8 mouse cellular contexts compared by ENCODE assay signal in genomic region chr11:55422978-55423377, GRCm38 (mm10). TPM values are rescaled to one million over a fixed set of nuclear protein-coding genes. Genes with fewer than 3 reads are reported as not detected.
A peak's percentile ranks its signal among the peaks of the same experiment; 100 is the strongest.
DNase-seq lines count a peak whose midpoint lies in the region; ATAC-seq and TF ChIP-seq lines count a peak whose summit lies in the region.

Gene Sparc, minus strand, starts transcription at chr11:55423183.

- TF ChIP-seq CTCF in liver, adult 2 months (IDR thresholded peaks at IDR 0.05; ENCODE audit: low read depth, low read length) = no peak
- no peak for TF ChIP-seq CTCF in heart, postnatal 0 days (IDR thresholded peaks at IDR 0.05; ENCODE audit: low read depth)

- H3K4me1 ChIP-seq in liver, adult 2 months (ENCODE audit: control insufficient read depth, insufficient read depth, low read length) = peaks cover 1% of the 10 kb centered on the region; the same call in 1 of the 2 replicates
- H3K4me1 ChIP-seq in embryonic facial prominence, embryonic 15.5 days = peaks cover 38% of the 10 kb centered on the region
- peaks cover 19% of the 10 kb centered on the region for H3K4me1 ChIP-seq in heart, postnatal 0 days (ENCODE audit: control insufficient read depth, insufficient read depth)
- peaks cover 28% of the 10 kb centered on the region for H3K4me1 ChIP-seq in limb, embryonic 11.5 days (ENCODE audit: control insufficient read depth, insufficient read depth, low read length)
- H3K4me1 ChIP-seq in stomach, embryonic 15.5 days = peaks cover 35% of the 10 kb centered on the region

- no peak for TF ChIP-seq EP300 in heart, postnatal 0 days (IDR thresholded peaks at IDR 0.05; ENCODE audit: low read depth)

- DNase-seq in liver, adult 2 months (ENCODE audit: extremely low read depth, low read depth, low spot score) = no peak
- DNase-seq in liver = no peak
- DNase-seq in heart, postnatal 0 days (ENCODE audit: low spot score) = no peak
- DNase-seq in limb, embryonic 11.5 days (ENCODE audit: low spot score) = no peak
- DNase-seq in spleen, postnatal 4 days (ENCODE audit: low spot score in 2 of 2) = no peak

- no peak within 1 kb of the TSS for H3K27ac ChIP-seq in liver, adult 2 months (replicated peaks; ENCODE audit: insufficient read depth, low read depth, low read length)
- H3K27ac ChIP-seq in embryonic facial prominence, embryonic 15.5 days (replicated peaks) = peak within 1 kb of the TSS; percentile 79
- peak within 1 kb of the TSS; percentile 51 for H3K27ac ChIP-seq in heart, postnatal 0 days (ENCODE audit: low read depth)
- H3K27ac ChIP-seq in limb, embryonic 11.5 days (replicated peaks; ENCODE audit: low read depth, low read length) = peak within 1 kb of the TSS; percentile 59; the same call in 1 of the 2 replicates
- peak within 1 kb of the TSS; percentile 26 for H3K27ac ChIP-seq in stomach, embryonic 15.5 days

- 90% methylated on average over 1 of the region's 1 CpGs for WGBS in liver, adult 2 months
- 92% methylated on average over 1 of the region's 1 CpGs for WGBS in embryonic facial prominence, embryonic 15.5 days
- WGBS in heart, postnatal 0 days = 100% methylated on average over 1 of the region's 1 CpGs
- 100% methylated on average over 1 of the region's 1 CpGs for WGBS in limb, embryonic 11.5 days
- WGBS in stomach, embryonic 15.5 days = 86% methylated on average over 1 of the region's 1 CpGs

- H3K4me3 ChIP-seq in liver, adult 2 months (ENCODE audit: insufficient read depth, low read depth, low read length) = no peak within 1 kb of the TSS
- no peak within 1 kb of the TSS for H3K4me3 ChIP-seq in embryonic facial prominence, embryonic 15.5 days (replicated peaks)
- H3K4me3 ChIP-seq in heart, postnatal 0 days (ENCODE audit: low read depth, low read length) = no peak within 1 kb of the TSS
- no peak within 1 kb of the TSS for H3K4me3 ChIP-seq in limb, embryonic 11.5 days (ENCODE audit: low read depth, low read length)
- no peak within 1 kb of the TSS for H3K4me3 ChIP-seq in stomach, embryonic 15.5 days (replicated peaks)

- no peak within 1 kb of the TSS for H3K4me2 ChIP-seq in embryonic facial prominence, embryonic 15.5 days (replicated peaks)
- no peak within 1 kb of the TSS for H3K4me2 ChIP-seq in heart, postnatal 0 days (ENCODE audit: low read depth, low read length)
- H3K4me2 ChIP-seq in limb, embryonic 11.5 days (ENCODE audit: low read depth, severe bottlenecking) = no peak within 1 kb of the TSS
- no peak within 1 kb of the TSS for H3K4me2 ChIP-seq in stomach, embryonic 15.5 days

- TF ChIP-seq POLR2A in liver, adult 2 months (IDR thresholded peaks at IDR 0.05; ENCODE audit: extremely low read depth, insufficient read depth, low read length) = no peak

- no peak for ATAC-seq in embryonic facial prominence, embryonic 15.5 days (ENCODE audit: insufficient number of reproducible peaks, low FRiP score, low TSS enrichment, low read depth)
- ATAC-seq in heart, postnatal 0 days (ENCODE audit: insufficient read depth, low read depth) = no peak
- ATAC-seq in limb, embryonic 11.5 days (ENCODE audit: insufficient number of reproducible peaks, low FRiP score, low TSS enrichment, low read depth) = no peak
- ATAC-seq in stomach, embryonic 15.5 days (ENCODE audit: insufficient read depth, low FRiP score, low read depth) = no peak
- ATAC-seq in erythroblast, adult 5-6 weeks (replicated peaks; ENCODE audit: low FRiP score, poor library complexity, severe bottlenecking) = no peak

- no peaks in the 10 kb centered on the region for H3K9me3 ChIP-seq in embryonic facial prominence, embryonic 15.5 days (replicated peaks)
- H3K9me3 ChIP-seq in heart, postnatal 0 days (replicated peaks; ENCODE audit: control insufficient read depth, low read length) = no peaks in the 10 kb centered on the region
- H3K9me3 ChIP-seq in limb, embryonic 11.5 days (ENCODE audit: control insufficient read depth, low read length) = no peaks in the 10 kb centered on the region
- no peaks in the 10 kb centered on the region for H3K9me3 ChIP-seq in stomach, embryonic 15.5 days

- H3K79me2 ChIP-seq in liver, adult 2 months (ENCODE audit: control insufficient read depth, insufficient read depth, low read length) = no peaks in the 10 kb centered on the region

- H3K36me3 ChIP-seq in liver, adult 2 months (ENCODE audit: control insufficient read depth, insufficient read depth, low read length) = no peaks in the 10 kb centered on the region
- H3K36me3 ChIP-seq in embryonic facial prominence, embryonic 15.5 days = no peaks in the 10 kb centered on the region
- no peaks in the 10 kb centered on the region for H3K36me3 ChIP-seq in heart, postnatal 0 days (replicated peaks; ENCODE audit: control insufficient read depth, insufficient read depth, low read length)
- no peaks in the 10 kb centered on the region for H3K36me3 ChIP-seq in limb, embryonic 11.5 days (ENCODE audit: control insufficient read depth, insufficient read depth, low read length)
- no peaks in the 10 kb centered on the region for H3K36me3 ChIP-seq in stomach, embryonic 15.5 days

- H3K9ac ChIP-seq in liver, adult 2 months (ENCODE audit: low read depth, low read length) = no peak within 1 kb of the TSS
- H3K9ac ChIP-seq in embryonic facial prominence, embryonic 15.5 days = no peak within 1 kb of the TSS
- H3K9ac ChIP-seq in heart, postnatal 0 days (replicated peaks; ENCODE audit: low read depth, low read length) = no peak within 1 kb of the TSS
- peak within 1 kb of the TSS; percentile 27; the same call in 1 of the 2 replicates for H3K9ac ChIP-seq in limb, embryonic 11.5 days (ENCODE audit: low read length)
- H3K9ac ChIP-seq in stomach, embryonic 15.5 days = no peak within 1 kb of the TSS

- no peaks in the 10 kb centered on the region for H3K27me3 ChIP-seq in liver, adult 2 months (ENCODE audit: control insufficient read depth, insufficient read depth, low read length)
- H3K27me3 ChIP-seq in embryonic facial prominence, embryonic 15.5 days = no peaks in the 10 kb centered on the region
- H3K27me3 ChIP-seq in heart, postnatal 0 days (ENCODE audit: control insufficient read depth, insufficient read depth, low read length) = no peaks in the 10 kb centered on the region
- no peaks in the 10 kb centered on the region for H3K27me3 ChIP-seq in limb, embryonic 11.5 days (ENCODE audit: control insufficient read depth, insufficient read depth, low read length)
- no peaks in the 10 kb centered on the region for H3K27me3 ChIP-seq in stomach, embryonic 15.5 days (replicated peaks)

RNA-seq across cellular contexts. Expression of gene Sparc, which starts in this region (rescaled TPM):
- 28.0 and 41.7 TPM in 2 replicates for total RNA-seq in liver, adult 2 months (2014; rRNA removed)
- polyA plus RNA-seq in liver, adult 2 months (2012; rRNA removed) = 110 and 128 TPM in 2 replicates
- 3,074 and 3,219 TPM in 2 replicates for polyA plus RNA-seq in embryonic facial prominence, embryonic 15.5 days (2015; fragmentation: Nextera tagmentation; extraction: Ambion mirVana)
- 829 and 887 TPM in 2 replicates for total RNA-seq in heart, postnatal 0 days (2014; rRNA removed; ENCODE audit: low replicate concordance)
- 1,674 and 1,711 TPM in 2 replicates for polyA plus RNA-seq in heart, postnatal 0 days (2015; fragmentation: Nextera tagmentation; extraction: Ambion mirVana)
- polyA plus RNA-seq in limb, embryonic 11.5 days (2014; fragmentation: Nextera tagmentation; extraction: Ambion mirVana) = 244 and 249 TPM in 2 replicates
- polyA plus RNA-seq in stomach, embryonic 15.5 days (2015; fragmentation: Nextera tagmentation; extraction: Ambion mirVana) = 1,683 and 1,927 TPM in 2 replicates
- total RNA-seq in erythroblast, adult 5-6 weeks (2015; ENCODE audit: low replicate concordance) = 1.7 TPM in 2 replicates
- 0.85 and 0.98 TPM in 2 replicates for total RNA-seq in erythroblast, adult 5-6 weeks (2017; ENCODE audit: low replicate concordance)

Comparison
In these comparisons a context has a peak if more than half of its experiments do, and no peak if none do; other contexts are left out.
1. RNA of gene Sparc (total RNA-seq): 829 to 887 TPM in heart, postnatal 0 days; 28.0 to 41.7 TPM in liver, adult 2 months and 0.85 to 1.7 TPM in erythroblast, adult 5-6 weeks; every median in the first group is over 10 times any median in the second.